Mouse (Mus musculus): ENCODE data around the gene Atxn2l. TPM values are rescaled to one million over a fixed set of nuclear protein-coding genes. Genes with fewer than 3 reads are reported as not detected.

The Atxn2l gene
- total and polyA plus RNA-seq, 3 experiments: 32.0 to 843 (median 301) TPM

DNA sequence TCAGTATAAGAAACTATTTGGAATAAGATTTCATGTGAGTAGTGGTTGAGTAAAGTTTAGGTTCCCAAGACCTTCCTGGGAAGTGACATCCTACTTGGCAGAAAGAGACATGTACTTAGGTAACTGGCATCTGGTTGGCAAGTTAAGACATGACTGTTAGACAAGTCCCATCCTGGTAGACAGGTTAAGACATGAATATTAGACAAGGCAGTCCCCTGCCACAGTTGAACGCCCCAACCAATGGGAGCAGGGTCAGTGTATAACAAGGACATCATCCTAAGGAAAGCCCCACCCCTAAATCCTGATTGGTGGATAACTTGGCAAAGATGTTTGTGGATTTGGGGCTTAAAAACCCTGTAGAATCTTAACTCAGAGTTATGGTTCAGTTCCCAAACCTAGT lies 30.2 kb upstream of the Atxn2l start:
- H3K4me1 ChIP-seq (ENCODE audit: insufficient read depth, low read depth, low read length): no peaks in the 10 kb centered on the region
- ATAC-seq (ENCODE audit: extremely low read depth, insufficient number of reproducible peaks, low FRiP score, poor library complexity, severe bottlenecking) (no peak), DNase-seq (ENCODE audit: low spot score) (no peak)
- H3K9me3 ChIP-seq (replicated peaks): no peaks in the 10 kb centered on the region
- no peaks in the 10 kb centered on the region for H3K36me3 ChIP-seq (replicated peaks)
- no peak overlapping the region for H3K4me3 ChIP-seq (ENCODE audit: low read depth, low read length)
- TF ChIP-seq GATA2 (IDR thresholded peaks at IDR 0.05; ENCODE audit: borderline replicate concordance, low read depth, low read length) (no peak), GATA1 (IDR thresholded peaks at IDR 0.05; ENCODE audit: borderline replicate concordance, low read length) (no peak), POLR2AphosphoS5 (IDR thresholded peaks at IDR 0.05; ENCODE audit: insufficient replicate concordance, low read depth, low read length) (no peak), CTCF (IDR thresholded peaks at IDR 0.05; ENCODE audit: low read depth, low read length) (no peak), TAL1 (conservative IDR thresholded peaks at IDR 0.05; ENCODE audit: low read depth, low read length) (no peak)
- peaks cover 12% of the 10 kb centered on the region; the same call in 1 of the 2 replicates for H3K27me3 ChIP-seq (ENCODE audit: insufficient read depth, low read length)

DNA sequence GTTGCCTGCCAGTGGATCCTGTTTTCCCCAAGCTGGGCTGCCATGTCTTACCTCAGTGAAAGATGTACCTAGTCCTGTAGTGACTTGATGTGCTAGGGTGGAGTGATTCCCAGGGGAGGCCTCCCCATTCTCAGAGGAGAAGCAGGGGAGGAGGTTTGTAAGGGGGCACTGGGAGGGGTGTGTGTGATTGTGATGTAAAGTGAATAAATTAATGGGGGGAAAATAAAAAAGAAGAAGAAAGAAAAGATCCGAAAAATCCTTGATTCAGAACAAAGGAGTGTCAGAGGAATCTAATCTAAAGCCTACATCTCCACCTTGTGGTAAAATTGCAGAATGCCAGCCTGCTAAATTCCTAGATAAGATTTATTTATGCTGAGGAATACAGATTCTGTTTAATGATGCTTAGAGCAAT lies 24.9 kb upstream of the Atxn2l start:
- ATAC-seq (ENCODE audit: extremely low read depth, insufficient number of reproducible peaks, low FRiP score, poor library complexity, severe bottlenecking): no peak

DNA sequence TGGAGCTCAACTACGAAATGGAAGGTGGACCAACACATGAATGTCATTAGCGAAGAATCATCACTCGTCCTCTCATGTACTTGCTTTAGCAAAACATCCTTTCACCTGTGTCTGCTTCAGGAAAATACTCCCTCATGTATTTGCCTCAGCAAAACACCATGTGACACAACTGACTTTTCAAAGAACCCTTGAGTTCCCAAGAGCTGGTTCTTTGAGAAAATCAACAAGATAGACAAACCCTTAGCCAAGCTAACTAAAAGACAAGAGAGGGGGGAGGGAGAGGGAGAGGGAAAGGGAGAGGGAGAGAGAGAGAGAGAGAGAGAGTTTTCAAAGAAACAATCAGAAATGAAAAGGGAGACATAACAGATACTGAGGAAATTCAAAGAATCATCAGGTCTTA lies 20.1 kb upstream of the Atxn2l start:
- DNase-seq (ENCODE audit: low spot score) (no peak), ATAC-seq (ENCODE audit: extremely low read depth, insufficient number of reproducible peaks, low FRiP score, poor library complexity, severe bottlenecking) (no peak)
- no peaks in the 10 kb centered on the region for H3K36me3 ChIP-seq (replicated peaks)
- H3K9me3 ChIP-seq (replicated peaks): no peaks in the 10 kb centered on the region
- H3K4me3 ChIP-seq (ENCODE audit: low read depth, low read length): no peak overlapping the region
- peaks cover 3% of the 10 kb centered on the region for H3K4me1 ChIP-seq (ENCODE audit: insufficient read depth, low read depth, low read length)
- TF ChIP-seq GATA2 (IDR thresholded peaks at IDR 0.05; ENCODE audit: borderline replicate concordance, low read depth, low read length): no peak
- no peak for TF ChIP-seq POLR2AphosphoS5 (IDR thresholded peaks at IDR 0.05; ENCODE audit: insufficient replicate concordance, low read depth, low read length)
- TF ChIP-seq CTCF (IDR thresholded peaks at IDR 0.05; ENCODE audit: low read depth, low read length): no peak
- no peak for TF ChIP-seq GATA1 (IDR thresholded peaks at IDR 0.05; ENCODE audit: borderline replicate concordance, low read length)
- no peak for TF ChIP-seq TAL1 (conservative IDR thresholded peaks at IDR 0.05; ENCODE audit: low read depth, low read length)
- peaks cover 17% of the 10 kb centered on the region for H3K27me3 ChIP-seq (ENCODE audit: insufficient read depth, low read length)

More for the DNA sequence above, 24.9 kb upstream of the Atxn2l start:
- no peaks in the 10 kb centered on the region for H3K36me3 ChIP-seq (replicated peaks)
- H3K4me1 ChIP-seq (ENCODE audit: insufficient read depth, low read depth, low read length): peaks cover 3% of the 10 kb centered on the region; the same call in 1 of the 2 replicates
- DNase-seq (ENCODE audit: low spot score): peak; percentile 13
- no peaks in the 10 kb centered on the region for H3K9me3 ChIP-seq (replicated peaks)
- no peak for TF ChIP-seq GATA2 (IDR thresholded peaks at IDR 0.05; ENCODE audit: borderline replicate concordance, low read depth, low read length)
- TF ChIP-seq TAL1 (conservative IDR thresholded peaks at IDR 0.05; ENCODE audit: low read depth, low read length): no peak
- TF ChIP-seq CTCF (IDR thresholded peaks at IDR 0.05; ENCODE audit: low read depth, low read length): no peak
- no peak for TF ChIP-seq POLR2AphosphoS5 (IDR thresholded peaks at IDR 0.05; ENCODE audit: insufficient replicate concordance, low read depth, low read length)
- TF ChIP-seq GATA1 (IDR thresholded peaks at IDR 0.05; ENCODE audit: borderline replicate concordance, low read length): no peak
- peaks cover 3% of the 10 kb centered on the region for H3K27me3 ChIP-seq (ENCODE audit: insufficient read depth, low read length)
- no peak overlapping the region for H3K4me3 ChIP-seq (ENCODE audit: low read depth, low read length)

DNA sequence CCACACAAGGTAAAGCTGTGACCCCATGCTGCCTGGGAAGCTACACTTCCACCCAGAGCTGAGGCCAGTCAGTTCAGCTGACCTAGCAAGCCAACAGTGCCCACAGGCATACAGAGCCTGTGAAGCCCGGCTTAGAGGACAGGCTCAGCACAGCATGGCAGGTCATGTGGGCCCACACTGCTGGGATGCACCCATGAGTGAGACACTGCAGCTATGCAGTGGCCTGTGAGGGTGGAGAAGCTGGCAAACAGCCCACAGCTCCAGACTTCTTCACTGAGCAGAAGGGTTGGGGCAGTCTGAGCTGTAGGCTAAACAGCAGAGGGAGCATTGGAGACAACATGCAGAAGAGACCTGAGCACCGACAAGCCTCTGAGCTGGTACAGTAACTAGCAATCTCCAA lies 16.3 kb upstream of the Atxn2l start:
- Histone ChIP-seq H3K36me3 (replicated peaks) (no peaks in the 10 kb centered on the region), H3K4me1 (ENCODE audit: insufficient read depth, low read depth, low read length) (no peaks in the 10 kb centered on the region; the same call in 1 of the 2 replicates), H3K4me3 (ENCODE audit: low read depth, low read length) (no peak overlapping the region), H3K27me3 (ENCODE audit: insufficient read depth, low read length) (peaks cover 40% of the 10 kb centered on the region), H3K9me3 (replicated peaks) (no peaks in the 10 kb centered on the region)
- ATAC-seq (ENCODE audit: extremely low read depth, insufficient number of reproducible peaks, low FRiP score, poor library complexity, severe bottlenecking): no peak
- TF ChIP-seq GATA2 (IDR thresholded peaks at IDR 0.05; ENCODE audit: borderline replicate concordance, low read depth, low read length): no peak
- TF ChIP-seq POLR2AphosphoS5 (IDR thresholded peaks at IDR 0.05; ENCODE audit: insufficient replicate concordance, low read depth, low read length): no peak
- no peak for TF ChIP-seq GATA1 (IDR thresholded peaks at IDR 0.05; ENCODE audit: borderline replicate concordance, low read length)
- no peak for TF ChIP-seq TAL1 (conservative IDR thresholded peaks at IDR 0.05; ENCODE audit: low read depth, low read length)
- no peak for TF ChIP-seq CTCF (IDR thresholded peaks at IDR 0.05; ENCODE audit: low read depth, low read length)
- no peak for DNase-seq (ENCODE audit: low spot score)

DNA sequence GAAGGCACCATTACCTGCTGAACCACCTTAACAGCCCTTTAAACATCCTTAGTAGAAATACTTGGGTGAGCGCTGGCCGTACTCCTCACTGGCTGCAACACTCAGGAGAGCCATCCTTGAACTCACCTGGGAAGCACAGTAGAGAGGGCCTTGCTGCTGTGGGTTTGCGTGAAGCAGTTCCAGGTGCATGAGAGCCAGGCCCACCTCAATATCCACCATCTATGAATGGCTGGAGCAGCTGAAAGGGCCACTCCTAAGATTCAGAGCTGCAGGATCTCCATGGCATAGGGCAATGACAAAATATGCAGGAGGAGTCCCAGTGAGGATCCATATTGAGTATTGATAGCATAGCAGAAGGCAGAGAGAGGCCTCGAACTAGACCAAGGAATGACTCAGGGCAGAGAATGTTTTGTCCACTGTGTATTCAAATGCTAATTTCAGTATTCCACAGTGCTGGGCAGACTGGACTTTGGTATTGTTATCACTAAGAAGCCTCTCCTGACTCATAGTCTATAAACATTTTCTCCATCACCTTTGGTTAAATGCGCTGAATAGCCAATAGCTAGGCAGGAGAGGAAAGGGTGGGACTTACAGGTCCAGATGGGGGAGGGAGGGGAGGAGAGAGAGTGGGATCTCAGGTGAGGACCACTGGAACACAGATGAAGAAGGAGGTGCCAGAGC lies 15.2 kb upstream of the Atxn2l start:
- H3K4me1 ChIP-seq (ENCODE audit: insufficient read depth, low read depth, low read length): no peaks in the 10 kb centered on the region; the same call in 1 of the 2 replicates
- DNase-seq (ENCODE audit: low spot score) (no peak), ATAC-seq (ENCODE audit: extremely low read depth, insufficient number of reproducible peaks, low FRiP score, poor library complexity, severe bottlenecking) (no peak)

DNA sequence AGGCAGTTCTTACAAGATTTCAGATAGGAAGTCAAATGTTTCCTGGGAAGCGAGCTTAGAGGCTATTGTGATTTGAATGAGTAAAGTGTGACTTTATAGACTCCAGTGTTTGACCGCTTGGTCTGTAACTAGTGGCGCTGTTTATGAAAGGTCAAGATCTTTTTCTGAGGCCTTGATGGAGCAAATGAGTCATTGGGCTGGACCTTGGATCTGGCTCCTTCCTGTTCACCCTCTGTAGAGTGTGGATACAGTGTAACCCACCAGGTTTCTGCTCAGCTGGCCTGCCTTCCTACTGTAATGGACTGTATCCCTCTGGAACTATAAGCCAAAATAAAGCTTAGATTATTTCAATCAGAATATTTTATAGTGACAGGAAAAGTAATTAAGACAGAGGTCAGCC lies 8.1 kb upstream of the Atxn2l start:
- ATAC-seq (ENCODE audit: extremely low read depth, insufficient number of reproducible peaks, low FRiP score, poor library complexity, severe bottlenecking) (no peak), DNase-seq (ENCODE audit: low spot score) (no peak)
- peaks cover 39% of the 10 kb centered on the region for H3K27me3 ChIP-seq (ENCODE audit: insufficient read depth, low read length)
- no peaks in the 10 kb centered on the region for H3K4me1 ChIP-seq (ENCODE audit: insufficient read depth, low read depth, low read length)
- no peaks in the 10 kb centered on the region for H3K36me3 ChIP-seq (replicated peaks)
- H3K9me3 ChIP-seq (replicated peaks): no peaks in the 10 kb centered on the region
- no peak overlapping the region for H3K4me3 ChIP-seq (ENCODE audit: low read depth, low read length)
- TF ChIP-seq TAL1 (conservative IDR thresholded peaks at IDR 0.05; ENCODE audit: low read depth, low read length) (no peak), GATA2 (IDR thresholded peaks at IDR 0.05; ENCODE audit: borderline replicate concordance, low read depth, low read length) (no peak), POLR2AphosphoS5 (IDR thresholded peaks at IDR 0.05; ENCODE audit: insufficient replicate concordance, low read depth, low read length) (no peak), CTCF (IDR thresholded peaks at IDR 0.05; ENCODE audit: low read depth, low read length) (no peak), GATA1 (IDR thresholded peaks at IDR 0.05; ENCODE audit: borderline replicate concordance, low read length) (no peak)

More for the DNA sequence above, 15.2 kb upstream of the Atxn2l start:
- TF ChIP-seq CTCF (IDR thresholded peaks at IDR 0.05; ENCODE audit: low read depth, low read length): no peak
- no peak for TF ChIP-seq GATA1 (IDR thresholded peaks at IDR 0.05; ENCODE audit: borderline replicate concordance, low read length)
- TF ChIP-seq POLR2AphosphoS5 (IDR thresholded peaks at IDR 0.05; ENCODE audit: insufficient replicate concordance, low read depth, low read length): no peak
- TF ChIP-seq TAL1 (conservative IDR thresholded peaks at IDR 0.05; ENCODE audit: low read depth, low read length): no peak
- TF ChIP-seq GATA2 (IDR thresholded peaks at IDR 0.05; ENCODE audit: borderline replicate concordance, low read depth, low read length): no peak
- Histone ChIP-seq H3K4me3 (ENCODE audit: low read depth, low read length) (no peak overlapping the region), H3K9me3 (replicated peaks) (no peaks in the 10 kb centered on the region), H3K27me3 (ENCODE audit: insufficient read depth, low read length) (peaks cover 45% of the 10 kb centered on the region), H3K36me3 (replicated peaks) (no peaks in the 10 kb centered on the region)
